Mouse (Mus musculus) cerebellum, adult 9-11 months (tissue): ENCODE results near the gene Gria3.
A peak's percentile ranks its signal among the peaks of the same experiment; 100 is the strongest.

Experiments used
- DNase-seq: peaks from one replicate; pipeline ENCODE4 v3.0.0; 2022

The Gria3 gene

DNA sequence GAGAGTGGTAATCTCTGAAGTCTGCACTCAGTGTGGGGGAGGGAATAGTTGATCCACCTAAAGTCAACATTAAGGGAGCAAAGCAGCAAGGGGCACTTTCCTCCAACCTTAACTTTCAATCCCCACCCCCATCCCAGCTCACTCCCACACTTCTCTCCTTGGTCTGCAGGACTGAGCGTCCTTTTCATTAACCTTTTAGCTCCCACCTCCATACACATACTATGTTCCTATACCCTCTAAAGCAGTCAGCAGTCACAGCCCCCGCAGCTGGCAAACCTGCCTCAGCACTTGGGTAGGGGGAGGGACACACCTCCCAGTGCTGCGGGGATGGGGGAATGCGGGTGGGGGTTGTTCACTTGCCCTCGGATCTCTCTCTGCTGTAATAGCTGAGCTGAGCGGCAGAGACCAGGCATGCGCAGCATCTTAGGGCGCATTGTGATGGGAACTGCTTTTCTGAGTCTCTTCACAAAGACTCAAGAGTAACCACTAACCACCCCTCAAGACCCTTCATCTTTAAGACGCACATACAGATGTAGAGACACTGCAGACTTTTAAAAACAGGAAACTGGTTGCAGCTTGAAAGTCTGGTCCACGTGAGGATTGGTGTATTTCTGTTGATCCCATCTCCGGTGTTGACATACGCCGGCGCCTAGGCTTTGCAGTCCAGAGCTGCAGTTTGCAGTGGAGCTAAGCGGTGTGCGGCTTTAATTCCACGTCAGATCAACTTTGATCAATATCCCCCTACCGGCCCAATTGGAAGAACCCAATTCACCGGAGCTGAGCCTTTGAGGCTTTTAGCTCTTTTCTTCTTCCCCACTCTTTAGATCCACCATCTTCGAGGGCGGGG lies at the start of gene Gria3:
TSS of gene Gria3 (plus strand) at position 797 of the 847 bp plus-strand sequence.
- no peak for DNase-seq

DNA sequence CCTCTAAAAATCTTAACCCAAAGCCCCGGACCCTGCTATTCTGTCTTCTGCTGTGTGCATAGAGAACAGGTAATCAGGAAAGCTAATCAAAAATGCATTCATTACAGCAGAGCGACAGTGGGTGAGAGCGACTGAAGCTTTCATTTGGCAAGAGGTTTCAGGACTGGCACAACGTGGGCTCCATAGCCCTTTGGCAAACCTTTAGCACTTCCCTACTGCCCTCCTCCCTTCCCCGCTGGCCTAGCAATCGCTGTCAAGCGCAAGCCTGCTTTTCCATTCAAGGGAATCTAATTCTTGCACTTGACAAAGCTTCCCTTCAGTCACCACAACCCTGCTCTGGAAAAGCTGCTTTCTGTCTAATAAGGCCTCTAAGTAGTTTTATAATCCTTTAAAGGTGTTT lies 13.6 kb upstream of the Gria3 start:
- DNase-seq, result no peak

DNA sequence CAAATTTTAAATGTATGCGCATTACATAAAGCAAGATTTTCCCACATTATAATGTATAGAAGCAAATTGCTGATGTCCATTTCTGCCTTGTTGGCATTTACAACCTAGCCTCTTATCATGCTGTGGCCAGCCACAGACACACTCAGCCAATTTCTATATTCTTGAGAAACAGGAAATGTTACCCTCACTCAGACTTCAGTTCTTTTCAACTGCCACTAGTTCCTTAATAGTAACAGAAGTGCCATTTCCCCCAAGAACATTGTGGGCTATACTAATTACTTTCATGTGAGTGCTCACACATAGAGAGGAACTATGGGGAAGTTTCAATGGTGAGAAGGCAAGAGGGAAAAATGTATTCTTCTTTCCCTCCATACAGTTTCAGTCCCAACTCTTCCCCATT lies 11.6 kb upstream of the Gria3 start:
- DNase-seq, result no peak

DNA sequence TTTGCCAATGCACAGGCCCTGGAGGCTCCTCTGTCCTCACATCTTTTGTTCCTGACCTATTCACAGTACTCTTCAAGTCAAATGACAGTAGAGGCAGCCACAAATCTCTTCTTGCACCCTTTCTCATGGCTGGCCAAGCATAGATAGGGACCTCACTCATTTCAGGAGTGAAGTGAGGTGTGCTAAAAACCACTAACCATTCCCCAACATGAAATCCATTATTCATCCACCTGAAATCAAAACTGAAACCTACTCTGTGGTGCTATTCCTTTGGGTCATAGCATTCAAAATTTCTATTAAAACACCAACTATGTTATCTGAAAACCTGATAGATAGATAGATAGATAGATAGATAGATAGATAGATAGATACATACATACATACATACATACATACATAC lies 2.2 kb upstream of the Gria3 start:
- DNase-seq, result no peak

DNA sequence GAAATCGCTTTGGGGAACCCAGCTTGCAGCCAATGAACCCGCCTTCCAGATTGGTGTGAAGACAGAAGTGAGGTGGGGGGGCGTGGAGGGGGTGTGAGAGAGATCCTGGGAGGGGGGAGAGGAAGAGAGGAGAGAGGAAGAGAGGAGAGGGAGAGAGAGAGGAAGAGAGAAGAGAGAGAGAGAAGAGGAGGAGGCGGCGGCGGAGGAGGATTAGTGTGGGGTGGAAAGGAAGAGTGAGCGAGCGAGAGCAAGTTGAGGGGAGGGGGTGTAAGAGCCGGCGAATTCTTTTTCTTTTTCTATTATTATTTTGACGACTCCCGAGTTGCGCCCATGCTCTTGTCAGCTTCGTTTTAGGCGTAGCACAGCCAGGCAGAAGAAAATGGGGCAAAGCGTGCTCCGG lies 532 bp downstream of the Gria3 start:
- no peak for DNase-seq

DNA sequence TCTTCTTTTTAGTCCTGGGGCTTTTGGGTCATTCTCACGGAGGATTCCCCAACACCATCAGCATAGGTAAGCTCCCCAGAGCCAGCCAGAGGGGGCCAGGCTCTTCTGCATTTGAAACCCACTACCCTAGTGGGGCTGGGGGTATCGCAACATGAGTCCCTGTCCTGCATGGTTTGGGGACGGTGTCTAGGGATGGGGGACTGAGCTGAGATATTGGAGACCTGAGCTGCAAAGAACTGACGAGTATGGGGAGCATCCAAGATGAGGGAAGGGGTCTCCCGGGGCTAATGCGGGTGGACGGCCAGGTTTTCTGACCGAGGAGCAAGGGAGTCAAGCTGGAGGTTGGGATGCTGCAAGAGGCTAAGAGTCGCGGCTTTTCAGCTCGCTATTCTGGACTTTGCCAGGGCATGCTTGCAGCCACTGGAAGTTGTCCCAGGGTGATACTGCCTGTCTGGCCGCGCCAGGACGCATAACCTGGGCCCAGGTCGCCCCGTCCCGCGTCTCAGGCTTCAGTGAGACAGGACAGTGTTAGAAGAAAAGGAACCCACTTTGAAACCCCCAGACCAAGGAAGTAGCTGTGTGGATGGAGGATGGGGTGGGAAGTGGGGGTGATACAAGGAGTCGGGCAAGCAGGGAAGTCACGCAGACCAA lies 1.1 kb downstream of the Gria3 start:
- DNase-seq, result no peak

DNA sequence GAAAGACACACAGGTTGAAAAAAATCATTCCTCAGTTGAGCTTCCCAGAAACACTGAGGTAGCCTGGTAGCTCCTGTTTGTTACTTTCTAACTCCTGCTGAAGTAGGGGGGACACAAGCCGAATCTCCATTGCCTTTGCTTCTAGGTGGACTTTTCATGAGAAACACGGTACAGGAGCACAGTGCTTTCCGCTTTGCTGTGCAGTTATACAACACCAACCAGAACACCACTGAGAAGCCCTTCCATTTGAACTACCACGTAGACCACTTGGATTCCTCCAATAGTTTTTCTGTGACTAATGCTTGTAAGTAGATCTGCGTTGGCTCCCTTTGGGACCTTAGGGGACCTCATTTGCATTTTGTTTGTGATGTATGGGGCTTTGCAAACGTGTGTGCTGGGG lies 2.0 kb downstream of the Gria3 start:
- DNase-seq, result no peak

DNA sequence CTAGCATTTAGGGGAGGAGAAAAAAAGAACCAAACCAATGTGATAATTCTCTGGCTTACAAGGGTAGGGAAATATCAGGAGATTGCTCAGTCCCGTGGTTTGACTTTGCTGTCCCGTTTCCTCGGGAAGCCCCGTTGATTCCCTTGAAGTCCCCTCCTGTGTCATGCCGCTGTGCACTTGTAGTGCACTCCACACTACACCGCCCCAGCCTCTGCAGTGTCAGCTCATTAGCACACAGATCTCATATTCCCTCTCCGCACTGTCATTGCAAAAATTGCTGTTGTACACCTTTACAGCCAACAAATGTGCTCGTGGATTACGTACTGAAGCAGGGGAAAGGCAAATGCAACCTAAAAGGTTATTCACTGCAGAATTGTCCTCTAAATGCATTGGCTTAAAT lies 5.6 kb downstream of the Gria3 start:
- no peak for DNase-seq

DNA sequence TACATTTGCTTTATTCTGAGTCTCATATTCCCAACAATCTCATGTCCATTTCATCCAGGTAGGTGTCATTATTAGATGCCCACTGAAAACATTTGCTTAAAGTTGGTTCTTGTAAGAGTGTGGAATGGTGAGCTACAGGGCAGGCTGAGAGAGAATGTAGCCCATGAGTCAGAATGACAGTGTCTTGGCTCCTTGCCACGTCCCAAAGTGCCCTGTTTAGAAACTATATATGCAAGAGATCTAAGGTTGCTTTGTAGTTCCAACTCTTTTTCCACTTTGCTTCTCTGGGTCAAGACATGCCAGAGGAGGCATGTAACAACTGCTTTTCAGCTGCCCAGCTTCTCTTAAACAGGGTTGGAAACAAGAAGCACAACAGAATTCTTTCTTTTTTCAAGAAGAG lies 9.1 kb downstream of the Gria3 start:
- no peak for DNase-seq

DNA sequence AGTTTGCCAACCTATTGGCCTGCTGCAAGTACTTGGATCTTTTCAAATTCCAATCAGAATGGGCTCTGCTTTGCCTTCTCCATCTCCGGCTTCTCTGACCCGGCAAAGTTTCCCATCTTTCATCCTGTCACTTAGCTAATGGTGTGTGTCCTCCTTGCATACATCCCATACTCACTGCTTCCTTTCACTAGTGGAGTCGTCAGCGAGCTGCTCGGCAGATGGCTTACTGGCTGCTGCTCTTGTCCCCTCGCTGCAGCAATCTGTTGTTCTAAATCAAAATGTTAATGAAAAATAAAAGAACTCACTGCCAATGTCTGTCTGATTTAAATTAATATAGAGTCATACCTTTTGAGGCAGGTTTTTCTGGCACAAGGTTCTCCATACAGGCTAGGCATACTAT lies 25.0 kb downstream of the Gria3 start:
- no peak for DNase-seq

DNA sequence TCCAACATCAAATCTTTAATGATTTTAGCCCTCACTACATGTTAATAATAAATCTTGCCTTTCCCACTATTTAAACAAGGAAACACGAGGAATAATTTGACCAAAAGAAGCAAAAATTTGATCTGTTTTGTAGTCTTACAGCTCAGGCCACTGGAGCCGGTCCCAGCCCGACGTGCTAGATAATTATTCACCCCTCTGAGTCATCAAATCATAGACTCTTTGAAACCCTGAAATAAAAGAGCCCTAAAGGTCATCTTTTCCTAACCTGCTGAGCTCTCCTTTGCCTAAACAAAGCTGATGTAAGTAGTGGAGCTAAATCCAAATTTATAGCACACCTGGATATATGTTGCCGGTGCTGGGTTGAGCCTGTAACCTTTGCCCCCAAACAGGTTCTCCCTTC lies 27.4 kb downstream of the Gria3 start:
- no peak for DNase-seq

DNA sequence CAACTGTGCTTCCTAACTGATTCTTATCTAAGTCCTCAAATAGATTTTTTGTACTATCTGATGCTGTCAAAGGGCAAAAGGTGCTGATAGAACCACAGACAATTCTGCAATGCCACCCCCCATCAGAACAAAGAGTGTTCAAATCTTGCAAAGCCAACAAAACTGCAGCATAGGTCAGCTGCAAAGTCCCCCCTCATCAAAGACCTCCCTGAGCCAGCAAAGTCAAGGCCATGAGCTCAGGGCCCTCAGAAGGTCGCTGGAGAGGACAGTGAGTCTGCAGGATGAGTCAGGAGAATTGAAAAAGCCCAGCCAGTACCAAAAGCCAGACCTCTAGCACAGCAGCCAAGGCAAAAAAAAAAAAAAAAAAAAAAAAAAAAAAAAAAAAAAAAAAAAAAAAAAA lies 34.9 kb downstream of the Gria3 start:
- no peak for DNase-seq

DNA sequence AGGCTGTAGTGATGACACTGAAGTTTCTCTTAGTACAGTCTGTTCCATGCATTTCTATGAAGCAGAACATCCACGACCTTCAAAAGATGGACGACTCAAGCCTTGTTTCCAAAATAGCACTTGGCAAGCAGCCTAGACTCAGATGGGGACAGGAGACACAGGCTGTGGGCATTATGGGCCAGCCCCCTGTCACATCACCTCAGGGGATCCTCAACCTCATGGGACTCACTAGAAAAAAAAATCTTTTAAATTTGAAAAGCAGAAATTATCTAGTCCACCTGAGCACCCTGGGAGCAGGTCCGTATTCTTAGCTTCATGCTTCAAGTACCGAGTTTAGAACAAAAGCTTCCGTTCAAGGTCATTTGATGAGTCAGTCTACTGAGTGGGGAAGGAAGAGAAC lies 38.2 kb downstream of the Gria3 start:
- peak; percentile 1 for DNase-seq

DNA sequence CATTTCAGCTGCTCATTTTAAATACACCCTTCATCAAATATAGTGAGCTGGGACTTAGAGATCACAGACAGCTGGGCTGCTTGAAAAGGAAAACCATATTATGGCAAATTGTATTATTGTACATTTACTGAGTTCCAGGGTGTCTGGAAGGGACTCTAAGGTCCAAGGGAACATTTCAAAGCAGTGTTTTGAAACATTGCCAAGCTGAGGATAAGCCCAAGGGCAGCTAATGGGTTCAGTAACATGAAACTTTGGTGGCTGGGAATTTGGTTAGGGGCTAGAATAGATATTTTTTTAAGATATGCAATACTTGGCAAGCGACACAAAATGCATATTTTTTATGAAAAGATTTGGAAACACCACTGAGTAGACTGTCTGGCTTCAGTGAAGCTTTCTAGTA lies 48.2 kb downstream of the Gria3 start:
- DNase-seq, result no peak

DNA sequence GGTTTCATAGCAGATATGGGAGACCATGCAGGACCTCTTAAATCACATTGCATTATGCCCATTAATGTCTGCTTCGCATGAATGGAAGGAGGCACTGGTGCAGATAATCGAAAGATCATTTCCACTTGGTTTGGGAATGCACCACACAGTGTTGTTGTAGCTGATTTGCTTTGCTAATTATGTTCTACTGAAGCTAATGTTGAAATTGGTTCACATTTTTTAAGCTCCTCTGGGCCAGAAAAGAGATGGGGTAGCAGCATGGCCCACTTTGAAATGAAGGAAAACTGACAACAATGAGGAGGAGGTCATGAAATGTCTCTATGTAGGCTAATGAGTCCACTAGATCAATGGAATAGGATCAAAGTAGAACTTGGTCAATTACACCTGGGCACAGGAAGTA lies 76.8 kb downstream of the Gria3 start:
- DNase-seq, result no peak

DNA sequence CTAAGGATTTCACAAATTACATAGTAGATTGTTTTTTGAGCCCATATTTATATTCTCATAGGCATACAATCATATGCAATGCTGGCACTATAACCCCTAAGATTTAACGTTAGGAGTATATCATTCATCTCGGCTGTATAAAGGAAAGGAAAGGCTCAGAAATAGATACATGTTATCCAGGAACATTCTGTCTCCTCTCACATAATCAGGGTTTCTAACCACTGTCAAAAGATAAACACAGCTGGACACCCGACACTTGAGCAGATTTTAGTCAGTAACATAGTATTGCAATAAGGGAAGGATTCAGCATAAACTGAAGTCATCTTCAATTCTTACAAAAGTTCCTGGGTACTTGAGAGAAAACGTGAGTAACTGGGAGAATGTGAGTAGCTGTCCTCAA lies 95.9 kb downstream of the Gria3 start:
- DNase-seq, result no peak

DNA sequence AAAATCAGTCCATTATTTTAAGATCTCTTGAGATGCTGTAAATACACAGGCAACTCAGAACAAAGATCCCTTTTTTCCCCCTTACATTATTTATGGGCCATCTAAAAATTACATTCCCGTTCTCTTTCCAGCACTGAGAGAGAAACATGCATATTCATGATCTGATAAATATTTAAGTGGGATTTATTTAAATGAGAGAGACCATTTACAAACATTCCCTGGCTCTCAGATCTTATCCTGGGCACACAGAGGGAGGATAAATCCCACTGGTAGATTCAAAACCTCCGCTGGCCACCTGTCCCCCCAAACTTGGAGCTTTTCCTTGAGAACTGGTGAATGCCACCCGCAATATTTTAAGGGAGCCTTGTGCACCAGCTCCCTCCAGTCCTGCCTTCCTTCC lies 104.7 kb downstream of the Gria3 start:
- DNase-seq, result no peak

DNA sequence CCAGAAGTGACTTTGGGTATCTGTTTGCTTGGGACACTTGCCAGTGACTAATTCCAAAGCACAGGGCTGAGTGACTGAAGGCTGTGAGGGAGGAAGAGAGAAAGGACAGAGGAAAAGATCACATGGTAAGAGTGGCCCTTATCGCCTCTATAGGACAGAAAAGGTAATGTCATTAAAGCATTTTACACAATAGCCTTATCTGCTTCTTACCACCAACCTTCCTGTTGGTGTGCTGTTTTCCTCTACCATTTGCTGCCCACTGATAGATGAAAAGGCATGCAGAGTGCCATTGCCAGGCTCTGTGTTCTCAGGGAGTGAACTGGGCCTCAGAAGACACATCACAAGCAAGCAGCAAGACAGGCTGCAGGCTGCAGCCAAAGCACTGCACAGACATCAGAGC lies 107.3 kb downstream of the Gria3 start:
- DNase-seq, result no peak

DNA sequence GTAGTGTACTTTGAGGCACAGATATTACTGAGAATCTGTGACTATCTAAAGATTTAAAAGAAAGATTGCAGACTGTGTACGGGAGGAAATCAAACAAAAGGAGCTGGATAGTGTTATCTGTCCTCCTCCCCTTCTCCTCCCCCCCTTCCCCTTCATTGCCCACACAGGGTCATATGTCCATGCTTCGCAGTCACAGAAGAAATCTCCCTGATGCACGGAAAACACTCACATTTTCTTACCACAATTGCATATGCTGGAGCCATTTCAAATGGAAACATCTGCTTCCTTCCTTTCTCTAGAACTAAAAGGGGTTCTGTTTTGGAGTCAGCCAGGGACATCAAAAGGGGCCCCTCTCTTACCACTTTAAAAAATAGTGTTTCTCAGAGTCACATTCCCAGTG lies 114.3 kb downstream of the Gria3 start:
- DNase-seq, result no peak

DNA sequence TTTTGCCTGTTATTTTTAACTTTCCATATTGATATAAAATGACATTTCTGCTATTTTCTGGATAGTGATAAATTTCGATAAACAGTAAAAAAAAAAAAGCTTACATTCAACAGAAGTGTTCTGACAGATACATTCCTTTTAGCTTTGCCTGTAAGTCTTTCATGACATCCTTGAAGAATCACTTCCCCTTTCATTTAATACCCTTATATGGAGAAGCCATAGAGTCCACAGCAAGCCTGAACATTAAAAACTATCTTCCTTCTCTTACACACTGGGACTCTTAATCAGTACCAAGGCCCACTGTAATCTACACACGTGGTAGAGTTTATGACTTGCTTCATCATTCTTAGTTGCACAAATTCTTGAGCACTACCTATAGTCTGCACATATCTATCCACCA lies 131.9 kb downstream of the Gria3 start:
- DNase-seq, result no peak

DNA sequence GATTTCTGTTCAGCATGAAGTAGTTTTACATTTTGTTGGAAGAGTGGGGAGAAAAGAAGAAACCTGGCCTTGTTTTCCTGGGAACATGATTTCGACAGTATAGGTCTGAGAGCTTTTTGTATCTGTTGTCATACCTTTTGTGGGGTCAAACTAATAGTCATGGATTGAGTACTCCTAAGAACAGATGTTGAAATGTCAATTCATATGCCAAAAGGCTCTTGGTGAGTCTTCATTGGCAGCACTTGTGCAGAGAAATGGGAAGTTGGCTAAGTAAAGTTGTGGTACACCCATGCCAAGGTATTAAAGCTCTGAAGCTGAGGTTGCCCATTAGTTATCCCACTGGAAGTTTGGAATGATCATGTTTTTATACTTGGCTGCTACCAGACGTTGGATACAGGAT lies 135.2 kb downstream of the Gria3 start:
- DNase-seq, result no peak

DNA sequence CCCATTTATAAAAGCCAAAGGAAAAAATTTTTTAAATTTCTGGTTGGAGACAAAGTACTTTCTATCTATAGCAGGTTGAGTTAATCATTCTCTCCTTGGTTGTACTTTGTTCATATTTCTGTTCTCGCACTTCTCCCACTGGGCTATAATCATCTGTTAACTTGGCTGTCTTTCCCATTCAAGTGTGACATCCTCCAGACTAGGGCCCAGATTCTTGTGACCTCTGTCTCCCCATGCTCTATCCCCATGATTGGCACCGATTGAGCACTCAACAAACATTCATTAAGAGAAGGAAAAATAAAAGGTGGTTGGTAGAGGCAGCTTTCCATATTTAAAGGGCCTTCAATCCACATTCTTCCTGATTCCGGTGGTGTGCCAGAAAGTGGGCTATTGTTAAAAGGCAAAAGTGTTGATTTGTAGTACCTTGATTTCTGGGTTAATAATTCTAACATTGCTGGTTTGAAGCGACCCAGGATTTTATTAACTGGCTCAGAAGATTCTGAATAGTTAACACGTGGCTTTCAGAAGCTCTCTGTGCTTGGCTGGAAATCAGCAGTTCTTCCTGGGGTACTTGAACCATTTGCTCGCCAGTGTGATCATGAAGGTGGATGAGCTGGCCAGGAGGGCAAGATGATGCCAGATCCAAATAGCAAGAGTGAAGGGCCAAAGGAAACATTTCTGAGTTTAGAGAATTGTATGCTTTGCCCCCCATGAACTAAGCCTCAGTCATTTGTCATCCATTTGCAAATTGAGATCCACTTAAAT lies 161.8 kb downstream of the Gria3 start:
- no peak for DNase-seq

DNA sequence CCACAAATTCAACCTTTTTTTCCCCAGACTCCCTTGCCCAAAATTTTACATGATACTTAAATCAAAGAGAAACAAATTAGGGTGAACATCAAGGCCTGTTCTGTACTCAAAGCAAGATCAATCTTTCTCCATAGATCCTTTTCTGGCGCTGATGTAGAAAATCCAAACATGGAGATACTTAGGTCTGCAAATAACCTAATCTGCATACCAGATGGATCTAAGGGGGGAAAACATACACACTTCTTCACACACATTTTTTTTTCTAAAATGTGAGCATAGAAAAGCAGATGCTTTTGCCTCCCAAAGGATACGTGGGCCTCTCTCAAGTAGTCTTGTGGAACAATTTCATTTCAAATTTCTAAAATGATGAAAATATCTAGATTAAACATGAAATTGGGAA lies 164.2 kb downstream of the Gria3 start:
- DNase-seq, result no peak

DNA sequence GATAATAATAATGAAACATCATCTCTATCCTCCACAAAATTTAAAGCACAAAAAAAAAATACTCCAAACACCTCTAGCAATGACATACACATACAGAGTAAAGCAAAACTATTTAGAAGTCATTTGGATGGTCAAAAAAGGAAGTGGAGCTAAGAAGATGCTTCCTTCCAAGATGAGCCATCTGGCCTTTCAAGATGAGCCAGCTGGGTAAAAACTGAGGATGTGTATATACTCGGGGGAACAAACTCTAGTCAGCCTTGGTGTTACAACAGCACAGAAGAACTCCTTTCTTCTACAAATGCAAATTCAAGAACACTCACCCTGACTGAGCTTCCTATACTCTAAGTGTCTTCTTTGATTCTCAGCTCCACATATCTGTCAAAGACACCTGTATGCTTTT lies 172.4 kb downstream of the Gria3 start:
- DNase-seq, result no peak
